Mouse (Mus musculus): ENCODE data around the gene Ugt1a1.

The Ugt1a1 gene

GRCm38 (mm10) chr1:88256886-88257663 lies 45.3 kb downstream of the Ugt1a1 start:
- DNase-seq (ENCODE audit: low read depth in 1 of 2, low spot score in 2 of 2): no peak

- no peak for DNase-seq (ENCODE audit: low read depth in 1 of 2, low spot score in 2 of 2)
Observed at GRCm38 (mm10) chr1:88257681-88258080, 45.9 kb downstream of the Ugt1a1 start.

- DNase-seq (ENCODE audit: low read depth in 1 of 2, low spot score in 2 of 2): no peak
Observed at GRCm38 (mm10) chr1:88258361-88258760, 46.6 kb downstream of the Ugt1a1 start.

GRCm38 (mm10) chr1:88258881-88259642 lies 47.3 kb downstream of the Ugt1a1 start:
- DNase-seq (ENCODE audit: low read depth in 1 of 2, low spot score in 2 of 2): no peak

- DNase-seq (ENCODE audit: low read depth in 1 of 2, low spot score in 2 of 2): no peak
Observed at GRCm38 (mm10) chr1:88259643-88260024, 47.9 kb downstream of the Ugt1a1 start.

GRCm38 (mm10) chr1:88260114-88260513 lies 48.4 kb downstream of the Ugt1a1 start:
- DNase-seq (ENCODE audit: low read depth in 1 of 2, low spot score in 2 of 2): no peak

GRCm38 (mm10) chr1:88260604-88261377 lies 49.0 kb downstream of the Ugt1a1 start:
- DNase-seq (ENCODE audit: low read depth in 1 of 2, low spot score in 2 of 2): no peak

- DNase-seq (ENCODE audit: low read depth in 1 of 2, low spot score in 2 of 2): no peak
Observed at GRCm38 (mm10) chr1:88261706-88262105, 49.9 kb downstream of the Ugt1a1 start.

GRCm38 (mm10) chr1:88262255-88262654 lies 50.5 kb downstream of the Ugt1a1 start:
- no peak for DNase-seq (ENCODE audit: low read depth in 1 of 2, low spot score in 2 of 2)

GRCm38 (mm10) chr1:88262961-88263360 lies 51.2 kb downstream of the Ugt1a1 start:
- no peak for DNase-seq (ENCODE audit: low read depth in 1 of 2, low spot score in 2 of 2)

GRCm38 (mm10) chr1:88263778-88264177 lies 52.0 kb downstream of the Ugt1a1 start:
- DNase-seq (ENCODE audit: low read depth in 1 of 2, low spot score in 2 of 2): no peak

GRCm38 (mm10) chr1:88264237-88264868 lies 52.6 kb downstream of the Ugt1a1 start:
- no peak for DNase-seq (ENCODE audit: low read depth in 1 of 2, low spot score in 2 of 2)

- DNase-seq (ENCODE audit: low read depth in 1 of 2, low spot score in 2 of 2): no peak
Observed at GRCm38 (mm10) chr1:88264869-88265240, 53.1 kb downstream of the Ugt1a1 start.

GRCm38 (mm10) chr1:88266123-88266522 lies 54.4 kb downstream of the Ugt1a1 start:
- DNase-seq (ENCODE audit: low read depth in 1 of 2, low spot score in 2 of 2): no peak

- no peak for DNase-seq (ENCODE audit: low read depth in 1 of 2, low spot score in 2 of 2)
Observed at GRCm38 (mm10) chr1:88267489-88267888, 55.7 kb downstream of the Ugt1a1 start.

- DNase-seq (ENCODE audit: low read depth in 1 of 2, low spot score in 2 of 2): no peak
Observed at GRCm38 (mm10) chr1:88268070-88268469, 56.3 kb downstream of the Ugt1a1 start.

Data from monocyte, adult 2 months (primary cell).